Mouse (Mus musculus): ENCODE measurements around the gene Ipo7.
"Not testable (repeated sequence)": the region's sequence is repeated elsewhere in the genome, so short reads cannot be mapped to it uniquely, and the experiment has no call there.

Ipo7 gene

GRCm38 (mm10) chr7:110023553-110023952 is 5.5 kb downstream of the Ipo7 start:
- no peak for DNase-seq

GRCm38 (mm10) chr7:110026594-110026993 is 8.5 kb downstream of the Ipo7 start:
- no peak for DNase-seq

- no peak for DNase-seq
These were observed 10.8 kb downstream of the Ipo7 start for GRCm38 (mm10) chr7:110028826-110029225.

- no peak for DNase-seq
These were observed 12.3 kb downstream of the Ipo7 start for GRCm38 (mm10) chr7:110030342-110030741.

GRCm38 (mm10) chr7:110057723-110058122 is 39.6 kb downstream of the Ipo7 start:
- DNase-seq: not testable (repeated sequence)

- DNase-seq: no peak
These were observed 41.2 kb downstream of the Ipo7 start for GRCm38 (mm10) chr7:110059092-110059785.

GRCm38 (mm10) chr7:110060106-110060668 is 42.1 kb downstream of the Ipo7 start:
- peak; percentile 71 for DNase-seq

- DNase-seq: no peak
These were observed 42.7 kb downstream of the Ipo7 start for GRCm38 (mm10) chr7:110060669-110061198.

- DNase-seq: peak; percentile 100
These were observed 43.2 kb downstream of the Ipo7 start, which contains the start of gene Zfp143 for GRCm38 (mm10) chr7:110061199-110061751. Gene Zfp143 (plus strand): TSS chr7:110061217.

- peak; percentile 89 for DNase-seq
These were observed 43.7 kb downstream of the Ipo7 start for GRCm38 (mm10) chr7:110061752-110062273.

- peak; percentile 46 for DNase-seq
These were observed 45.7 kb downstream of the Ipo7 start for GRCm38 (mm10) chr7:110063731-110064130.

GRCm38 (mm10) chr7:110069070-110069469 is 51.0 kb downstream of the Ipo7 start:
- DNase-seq: no peak

- no peak for DNase-seq
These were observed 60.1 kb downstream of the Ipo7 start for GRCm38 (mm10) chr7:110078168-110078567.

- DNase-seq: peak; percentile 79
These were observed 65.5 kb downstream of the Ipo7 start for GRCm38 (mm10) chr7:110083386-110084165.

- no peak for DNase-seq
These were observed 67.1 kb downstream of the Ipo7 start for GRCm38 (mm10) chr7:110085217-110085616.

GRCm38 (mm10) chr7:110087914-110088313 is 69.8 kb downstream of the Ipo7 start:
- no peak for DNase-seq

GRCm38 (mm10) chr7:110091670-110092069 is 73.6 kb downstream of the Ipo7 start:
- no peak for DNase-seq

- no peak for DNase-seq
These were observed 78.3 kb downstream of the Ipo7 start for GRCm38 (mm10) chr7:110096332-110096731.

- DNase-seq: no peak
These were observed 79.2 kb downstream of the Ipo7 start for GRCm38 (mm10) chr7:110097106-110097793.

GRCm38 (mm10) chr7:110100854-110101253 is 82.8 kb downstream of the Ipo7 start:
- no peak for DNase-seq

GRCm38 (mm10) chr7:110101266-110101665 is 83.2 kb downstream of the Ipo7 start:
- no peak for DNase-seq

- no peak for DNase-seq
These were observed 87.0 kb downstream of the Ipo7 start for GRCm38 (mm10) chr7:110105041-110105440.
